Mouse (Mus musculus) CH12.LX (cell line): ENCODE measurements around the gene Ly75.

Experiments
- CTCF ChIP-seq, 2 experiments: IDR thresholded peaks in 1 of 2; conservative IDR thresholded peaks in 1 of 2; 2 replicates each; pipeline ENCODE4 v1.5.1; 2011 to 2012; ENCODE audit warnings: low read depth in 2 of 2, low read length in 2 of 2, improper control_type of control experiment in 1 of 2, inconsistent platforms in 1 of 2, mild to moderate bottlenecking in 1 of 2, moderate library complexity in 1 of 2
- ELF1 ChIP-seq: IDR thresholded peaks from 2 replicates; pipeline ENCODE4 v1.6.1; 2014; ENCODE audit warnings: low read depth, mild to moderate bottlenecking, inconsistent platforms, low read length, improper control_type of control experiment
- EP300 ChIP-seq: IDR thresholded peaks from 2 replicates; pipeline ENCODE4 v1.6.1; 2011; ENCODE audit warnings: low read length, improper control_type of control experiment
- JUND ChIP-seq: conservative IDR thresholded peaks from 2 replicates; pipeline ENCODE4 v1.6.1; 2011; ENCODE audit warnings: low read depth, low read length, improper control_type of control experiment
- MEF2A ChIP-seq: IDR thresholded peaks from 2 replicates; pipeline ENCODE4 v1.6.1; 2014; ENCODE audit warnings: low read depth, mild to moderate bottlenecking, inconsistent platforms, low read length, improper control_type of control experiment, borderline replicate concordance
- POLR2A ChIP-seq: IDR thresholded peaks from 2 replicates; pipeline ENCODE4 v1.6.1; 2011; ENCODE audit warnings: low read depth, mild to moderate bottlenecking, improper control_type of control experiment, low read length
- POLR2AphosphoS2 ChIP-seq: IDR thresholded peaks from 2 replicates; pipeline ENCODE4 v1.6.1; 2011; ENCODE audit warnings: low read depth, low read length, improper control_type of control experiment
- RCOR1 ChIP-seq: conservative IDR thresholded peaks from 2 replicates; pipeline ENCODE4 v1.6.1; 2012; ENCODE audit warnings: low read depth, mild to moderate bottlenecking, inconsistent platforms, low read length, improper control_type of control experiment
- TBP ChIP-seq: conservative IDR thresholded peaks from 2 replicates; pipeline ENCODE4 v1.6.1; 2011; ENCODE audit warnings: low read depth, low read length, improper control_type of control experiment

- TF ChIP-seq JUND (no peak), EP300 (no peak), CTCF (conservative IDR thresholded peaks at IDR 0.05 in 1 of 2, IDR thresholded peaks at IDR 0.05 in 1 of 2; ENCODE audit: low read depth in 2 of 2, low read length in 2 of 2) (no peak), POLR2A (no peak), ELF1 (no peak), TBP (no peak), POLR2AphosphoS2 (no peak), MEF2A (no peak), RCOR1 (no peak)
Observed at GRCm38 (mm10) chr2:60343607-60344289, 39.4 kb downstream of the Ly75 start.
